Mouse (Mus musculus) megakaryocyte-erythroid progenitor cell, adult 5-6 weeks (primary cell): Measurements from ENCODE around the gene Pde3a. TPM values are rescaled to one million over a fixed set of nuclear protein-coding genes. Genes with fewer than 3 reads are reported as not detected.
"Not testable (repeated sequence)": the region's sequence is repeated elsewhere in the genome, so short reads cannot be mapped to it uniquely, and the experiment has no call there.

Source experiments
- ATAC-seq: replicated peaks from 2 replicates; pipeline ENCODE4 v1.8.0; 2016; ENCODE audit warnings: mild to moderate bottlenecking, inconsistent platforms; ENCODE audit not compliant: severe bottlenecking, poor library complexity, low FRiP score, low TSS enrichment
- total RNA-seq, 2 experiments: library from RNA; stranded (forward) in 1 of 2; stranded (reverse) in 1 of 2; fragments of 200-1000, 215-1000 nt in 1 of 2; fragments of >200 nt in 1 of 2; fragmentation: Nextera tagmentation in 1 of 2; gene quantifications; 2 replicates each; pipeline ENCODE4 v1.2.3; 2014 to 2017

Pde3a gene
- total RNA-seq, 2 experiments from 2014 or later: not detected

DNA sequence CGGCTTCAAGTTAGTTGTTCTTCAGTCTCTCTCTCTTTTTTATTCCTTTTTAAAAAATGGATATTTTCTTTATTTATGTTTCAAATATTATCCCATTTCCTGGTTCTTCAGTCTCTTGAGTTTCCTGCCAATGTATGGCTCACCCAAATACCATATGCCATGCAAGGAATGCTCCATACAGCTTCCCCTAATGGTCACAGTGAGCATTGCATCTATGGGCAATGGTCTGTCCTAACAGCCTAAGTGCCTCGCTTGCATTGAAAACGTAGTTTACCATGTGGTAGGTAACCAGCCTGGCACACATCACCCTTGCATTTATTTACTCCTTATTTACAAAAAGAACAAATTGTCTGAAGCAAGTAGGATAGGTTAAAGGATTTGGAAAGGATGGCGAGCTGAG, 64.0 kb downstream of the Pde3a start:
- no peak for ATAC-seq

DNA sequence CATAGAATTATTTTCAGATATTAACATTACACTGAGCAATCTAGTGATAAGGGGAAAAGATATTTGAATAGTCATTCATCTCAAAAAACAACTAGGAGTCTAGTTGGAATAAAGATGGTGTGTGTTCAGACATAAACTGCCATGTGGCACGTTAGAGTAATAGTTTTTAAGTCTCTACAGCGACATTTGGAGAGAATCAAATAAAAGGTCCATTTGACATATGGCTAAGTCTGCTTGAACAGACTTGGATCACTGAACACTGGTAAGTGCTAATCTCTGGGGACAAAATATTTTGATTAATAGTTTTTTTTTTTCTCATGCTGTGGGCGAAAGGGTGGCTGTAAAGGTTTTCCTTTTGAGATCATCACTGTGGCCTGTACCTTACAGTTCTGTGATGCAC, 69.4 kb downstream of the Pde3a start:
- no peak for ATAC-seq

DNA sequence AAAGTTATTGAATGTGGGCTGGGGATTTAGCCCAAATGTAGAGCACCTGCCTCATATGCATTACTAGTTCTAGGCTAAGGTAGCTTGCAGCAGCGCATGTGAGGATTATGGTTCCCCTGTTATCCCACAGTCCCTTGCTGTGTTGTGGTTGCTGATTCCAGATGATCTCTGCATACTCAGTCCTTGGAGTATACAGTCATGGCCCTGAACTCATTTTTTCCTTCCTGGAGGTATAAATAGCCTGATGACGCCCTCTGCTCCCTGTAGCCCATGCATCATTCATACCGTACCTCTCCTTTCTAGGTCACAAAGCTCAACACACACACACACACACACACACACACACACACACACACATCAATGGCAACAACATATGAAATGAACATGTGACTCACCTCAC, 72.2 kb downstream of the Pde3a start:
- ATAC-seq: no peak

DNA sequence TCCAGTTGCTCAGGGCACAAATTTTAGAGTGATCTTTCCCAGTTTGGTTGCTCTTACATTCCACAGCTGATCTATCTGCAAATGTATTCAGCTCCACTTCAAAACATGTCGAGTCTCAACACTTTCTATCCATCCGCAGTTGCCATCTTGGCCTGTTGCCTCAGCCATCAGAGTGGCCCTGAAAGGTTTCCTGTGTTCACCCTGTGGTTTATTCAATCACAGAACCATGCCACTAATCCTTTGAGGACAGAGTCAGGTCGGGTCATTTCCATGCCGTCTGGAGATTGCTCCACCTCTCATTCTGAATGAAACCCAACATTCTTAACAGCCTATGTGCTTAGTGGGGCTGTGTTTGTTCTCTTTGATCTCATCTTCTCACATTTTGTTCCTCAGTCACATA, 73.9 kb downstream of the Pde3a start:
- ATAC-seq: no peak

DNA sequence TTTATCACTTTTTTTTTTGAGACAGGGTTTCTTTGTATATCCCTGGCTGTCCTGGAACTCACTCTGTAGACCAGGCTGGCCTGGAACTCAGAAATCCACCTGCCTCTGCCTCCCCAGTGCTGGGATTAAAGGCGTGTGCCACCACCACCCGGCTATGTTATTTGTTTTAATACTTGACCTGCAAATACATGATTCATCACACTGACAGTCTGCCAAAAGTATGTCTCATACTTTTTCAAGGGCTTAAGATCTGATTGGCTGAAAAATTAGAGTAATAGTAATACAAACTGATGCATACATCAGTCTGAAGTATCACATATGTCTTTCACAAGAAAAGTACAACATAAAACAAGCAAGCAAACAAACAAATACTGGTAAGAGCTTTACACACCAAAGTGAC, 78.1 kb downstream of the Pde3a start:
- ATAC-seq: not testable (repeated sequence)

DNA sequence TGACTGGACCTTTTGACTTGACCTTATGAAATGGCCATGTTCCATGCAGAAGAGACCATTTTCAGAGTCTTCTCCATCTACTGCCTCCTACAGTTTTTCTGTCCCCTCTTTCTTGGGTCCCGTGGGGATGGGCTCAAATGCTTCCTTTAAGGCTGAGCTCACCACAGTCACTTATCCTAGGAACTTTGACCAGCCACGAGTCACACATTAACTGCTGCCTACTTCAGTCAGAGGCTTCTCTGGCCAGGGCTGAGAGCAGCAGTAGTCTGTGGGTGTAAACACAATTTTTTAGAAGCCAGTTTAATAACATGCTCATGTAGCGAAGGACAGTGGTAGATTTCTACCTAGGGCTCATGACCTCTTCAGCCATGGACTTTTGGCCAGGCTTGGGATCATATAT, 79.0 kb downstream of the Pde3a start:
- ATAC-seq: no peak

DNA sequence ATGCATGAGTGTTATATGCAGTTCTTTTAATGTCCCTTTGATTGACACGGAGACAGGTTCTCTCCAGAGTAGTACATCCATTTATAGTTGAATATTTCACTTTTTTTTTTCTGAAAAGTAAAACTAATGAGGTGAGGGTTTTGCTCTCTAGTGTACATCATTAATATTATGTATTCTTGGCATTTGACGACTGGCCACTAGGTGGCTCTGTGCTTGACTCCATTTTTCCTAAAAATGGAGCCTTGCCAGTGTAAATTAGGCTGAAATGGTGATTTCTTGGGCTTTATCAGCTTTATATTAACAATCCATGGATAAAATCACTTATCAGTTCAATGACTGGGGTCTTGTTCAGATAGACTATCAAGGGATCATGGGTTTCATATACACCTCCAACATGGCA, 82.4 kb downstream of the Pde3a start:
- no peak for ATAC-seq

DNA sequence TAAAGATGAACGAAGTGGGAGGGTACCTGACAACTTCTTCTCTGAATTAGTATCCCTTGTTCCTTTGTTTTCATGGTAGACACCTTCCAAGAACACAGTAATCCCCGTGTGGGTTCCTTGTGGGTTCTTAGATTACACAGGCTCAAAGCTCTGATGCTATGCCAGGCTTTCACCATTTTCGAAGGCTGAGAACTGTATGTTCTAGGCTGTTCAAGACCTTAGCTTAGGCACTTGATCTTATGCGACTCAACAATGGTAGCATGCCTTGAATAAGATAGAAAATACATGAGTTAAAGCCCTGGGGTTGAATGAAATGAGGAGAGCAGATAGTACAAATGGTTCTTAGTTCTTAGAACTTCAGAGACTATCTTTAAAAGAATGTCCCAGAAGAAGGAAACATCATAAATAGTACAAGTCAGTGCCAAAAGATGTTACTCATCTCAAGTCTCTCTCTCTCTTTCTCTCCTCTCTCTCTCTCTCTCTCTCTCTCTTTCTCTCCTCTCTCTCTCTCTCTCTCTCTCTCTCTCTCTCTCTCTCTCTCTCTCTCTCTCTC, 83.6 kb downstream of the Pde3a start:
- ATAC-seq: no peak

DNA sequence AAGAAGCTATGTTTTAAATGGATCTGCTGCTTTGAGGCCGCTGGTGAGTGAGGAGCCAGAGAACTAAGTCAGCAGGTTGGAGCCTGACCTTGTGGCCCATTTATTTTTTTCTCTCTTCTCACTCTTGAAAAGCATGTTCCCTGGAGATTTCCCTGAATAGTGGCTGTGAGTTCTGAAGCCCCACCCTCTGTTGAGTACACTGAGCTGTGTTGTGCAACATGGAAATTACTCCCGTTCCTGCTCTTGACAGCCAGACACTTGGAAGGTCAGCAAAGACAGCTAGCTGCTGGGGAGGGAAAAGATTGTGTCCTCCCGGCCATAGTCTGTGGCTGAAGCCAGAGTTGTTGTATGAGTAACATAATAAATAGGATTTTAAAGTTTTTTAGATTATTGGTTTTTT, 84.2 kb downstream of the Pde3a start:
- ATAC-seq: no peak

DNA sequence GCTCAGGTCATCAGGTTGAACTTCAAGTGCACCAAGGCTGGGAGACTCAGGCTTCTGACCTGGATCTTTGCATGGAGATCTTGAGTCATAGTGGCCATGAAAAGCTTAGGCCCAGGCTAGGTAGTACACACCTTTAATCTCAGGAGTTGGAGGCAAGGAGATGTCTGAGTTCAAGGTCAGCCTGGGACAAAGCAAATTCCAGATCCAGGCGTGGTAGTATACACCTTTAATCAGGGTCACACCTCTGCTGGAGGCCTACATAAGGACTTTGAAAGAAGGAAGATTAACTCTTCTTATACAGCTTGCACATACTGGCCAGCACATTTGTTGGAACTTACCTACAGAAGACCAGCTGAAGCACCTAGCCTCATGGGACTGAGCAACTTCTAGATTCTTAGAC, 86.8 kb downstream of the Pde3a start:
- no peak for ATAC-seq

DNA sequence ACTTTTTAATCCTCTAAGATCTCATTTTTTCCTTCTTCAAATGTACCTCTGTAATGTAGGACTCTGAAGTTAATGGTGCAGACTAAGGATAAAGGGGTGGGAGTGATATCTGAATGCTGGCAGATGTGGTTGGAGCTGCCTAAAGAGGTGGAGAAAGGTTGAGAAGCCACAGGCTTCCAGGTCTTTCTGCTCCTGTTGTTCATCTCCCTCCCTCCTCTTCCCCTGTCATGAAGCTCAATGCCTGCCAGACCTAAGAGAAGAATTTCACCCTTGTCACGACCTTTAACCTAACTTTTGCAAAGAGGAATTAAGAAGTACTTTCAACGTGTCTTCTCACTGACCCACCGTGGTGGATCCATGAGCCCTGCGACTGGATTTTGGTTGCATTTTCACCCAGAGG, 87.4 kb downstream of the Pde3a start:
- no peak for ATAC-seq

DNA sequence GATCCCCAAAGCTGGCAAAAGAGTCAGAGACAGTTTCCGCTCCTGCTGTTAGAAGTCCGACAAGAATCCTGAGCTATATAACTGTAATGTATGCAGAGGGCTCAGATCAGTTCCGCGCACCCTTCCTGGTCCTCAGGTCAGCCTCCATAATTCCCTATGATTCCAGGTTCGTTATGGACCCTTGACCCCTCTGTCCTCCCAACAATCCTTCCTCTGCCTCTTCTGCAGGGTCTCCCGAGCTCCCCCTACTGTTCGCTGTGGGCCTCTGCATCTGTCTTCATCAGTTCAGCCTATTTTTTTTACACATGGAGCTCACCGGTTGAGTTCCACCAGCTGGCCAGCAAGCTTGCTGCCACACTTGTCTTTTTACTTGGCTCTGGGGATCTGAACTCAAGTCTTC, 88.6 kb downstream of the Pde3a start:
- ATAC-seq: peak; percentile 88

DNA sequence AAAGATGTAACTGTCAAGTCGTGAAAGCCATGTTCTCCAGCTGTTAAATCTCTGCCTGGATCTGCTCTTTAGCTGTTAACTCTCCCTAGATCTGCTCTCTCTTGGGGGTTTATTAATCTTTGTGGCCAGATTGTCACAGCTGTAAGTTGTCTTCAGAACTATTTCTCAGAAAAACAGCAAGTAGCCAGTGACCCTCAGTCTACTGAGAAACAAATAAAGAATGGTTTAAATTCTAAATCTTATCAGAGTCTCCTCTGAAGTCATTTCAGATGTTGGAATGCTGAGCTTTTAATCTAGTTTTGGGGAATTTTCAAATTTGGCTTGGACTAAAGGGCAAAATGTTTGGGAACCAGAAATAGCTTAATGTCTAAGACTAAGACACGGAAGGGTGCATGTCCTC, 92.3 kb downstream of the Pde3a start:
- no peak for ATAC-seq

DNA sequence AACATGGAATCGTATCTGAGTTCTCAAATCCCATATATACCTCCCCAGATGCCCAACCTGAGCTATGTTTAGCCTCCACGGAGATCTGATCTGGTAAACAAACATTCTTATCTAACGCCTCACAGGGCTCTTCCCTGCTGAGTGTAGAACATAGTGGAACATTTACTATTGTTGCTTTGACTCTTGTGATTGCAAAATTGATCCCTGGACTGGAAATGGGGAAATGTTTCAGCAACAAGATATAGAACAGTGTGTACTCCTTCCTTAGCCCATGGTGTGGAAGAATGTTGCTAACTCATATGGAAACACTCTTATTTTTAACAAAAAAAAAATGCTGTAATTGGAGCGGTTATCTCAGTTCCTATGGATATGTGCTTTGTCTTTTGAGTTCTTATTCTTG, 98.8 kb downstream of the Pde3a start:
- ATAC-seq: no peak

DNA sequence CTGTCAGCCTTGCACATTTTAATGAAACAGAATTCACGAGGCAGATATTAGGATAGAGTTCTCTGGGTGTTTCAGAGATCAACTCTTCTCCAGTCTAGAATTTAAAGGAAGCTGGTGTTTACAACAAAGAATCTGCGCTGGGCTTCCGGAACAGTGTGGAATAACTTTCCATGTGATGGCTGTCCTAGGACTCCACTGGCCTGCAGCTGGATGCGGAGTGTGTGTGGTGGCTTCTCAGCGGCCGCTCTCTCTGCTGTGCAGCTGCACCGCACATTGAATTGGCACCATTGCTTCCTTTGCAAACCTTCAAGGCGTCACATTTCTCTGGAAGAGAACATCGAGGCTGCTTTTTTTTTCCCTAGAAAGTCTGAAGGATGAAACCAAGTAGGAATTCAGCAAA, 99.5 kb downstream of the Pde3a start:
- no peak for ATAC-seq

DNA sequence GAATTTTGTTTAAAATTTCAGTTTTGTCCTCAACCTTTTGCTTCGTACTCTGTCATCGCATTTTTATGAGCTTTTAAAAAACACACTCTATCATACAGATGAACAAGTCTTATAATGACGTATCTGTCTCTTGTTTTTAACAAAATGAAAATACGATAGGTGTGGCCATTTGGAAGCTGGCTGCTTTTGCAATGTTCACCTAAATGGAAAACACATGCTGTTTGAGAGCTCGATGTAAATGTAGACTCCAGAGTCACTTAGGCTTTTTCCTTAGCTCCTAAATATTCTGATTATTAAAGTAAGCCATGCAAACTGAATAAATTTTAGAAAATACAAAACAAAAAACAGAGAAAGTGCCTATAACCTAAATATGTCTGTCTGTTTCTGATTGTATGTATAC, 101.2 kb downstream of the Pde3a start:
- no peak for ATAC-seq

DNA sequence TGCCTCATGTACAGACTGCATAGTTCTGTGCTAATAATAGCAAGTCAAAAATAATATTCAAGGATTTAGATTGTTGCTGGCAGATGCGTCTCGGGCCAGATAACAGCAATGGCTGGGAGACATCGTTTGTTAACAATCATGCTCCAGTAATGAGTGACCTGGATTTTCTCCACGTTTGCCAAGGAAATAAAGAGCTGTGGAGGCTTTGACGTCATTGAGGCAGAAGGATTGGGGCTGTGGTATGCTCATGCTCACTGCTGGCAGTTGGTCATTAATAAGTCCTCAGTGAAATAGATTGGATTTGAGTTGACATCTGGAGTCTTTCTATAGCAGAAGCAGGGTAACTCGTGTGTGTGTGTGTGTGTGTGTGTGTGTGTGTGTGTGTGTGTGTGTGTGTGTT, 103.2 kb downstream of the Pde3a start:
- no peak for ATAC-seq

DNA sequence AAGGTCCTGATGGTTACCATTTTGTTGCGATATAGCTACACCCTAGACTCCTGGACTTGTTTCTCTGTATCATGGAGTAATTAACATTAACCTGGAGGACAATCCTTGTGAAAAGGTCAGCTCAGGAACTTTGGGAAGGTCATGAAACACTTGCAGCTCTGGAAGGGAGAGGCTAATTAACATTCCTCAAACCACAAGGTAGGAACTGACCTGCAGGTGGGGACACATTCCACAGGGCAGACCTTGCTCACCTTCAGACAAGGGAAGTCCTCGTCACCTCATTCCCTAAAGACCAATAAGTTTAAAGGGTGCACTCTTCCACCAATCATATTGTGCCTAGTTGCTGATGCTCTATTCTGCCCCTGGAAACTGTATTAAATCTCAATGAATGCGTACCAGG, 114.6 kb downstream of the Pde3a start:
- no peak for ATAC-seq

DNA sequence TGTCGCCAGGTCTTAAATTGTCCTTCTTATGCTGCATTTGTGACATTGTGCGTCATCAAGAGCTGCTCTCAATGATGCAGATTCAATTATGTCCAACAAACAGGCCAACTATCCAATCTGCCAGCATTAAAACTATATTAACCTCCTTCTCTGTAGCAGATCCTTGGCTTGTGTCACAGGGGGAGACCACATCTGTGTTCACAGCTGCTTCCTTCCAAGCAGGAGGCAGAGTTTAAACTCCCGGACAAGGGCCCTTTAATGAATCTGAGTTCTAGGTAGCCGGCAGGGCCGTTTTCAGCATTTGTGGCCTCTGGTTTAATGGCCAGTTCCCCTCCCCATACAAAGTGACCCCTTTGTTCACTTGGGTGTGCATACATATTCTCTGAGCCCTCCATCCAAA, 118.0 kb downstream of the Pde3a start:
- ATAC-seq: no peak

DNA sequence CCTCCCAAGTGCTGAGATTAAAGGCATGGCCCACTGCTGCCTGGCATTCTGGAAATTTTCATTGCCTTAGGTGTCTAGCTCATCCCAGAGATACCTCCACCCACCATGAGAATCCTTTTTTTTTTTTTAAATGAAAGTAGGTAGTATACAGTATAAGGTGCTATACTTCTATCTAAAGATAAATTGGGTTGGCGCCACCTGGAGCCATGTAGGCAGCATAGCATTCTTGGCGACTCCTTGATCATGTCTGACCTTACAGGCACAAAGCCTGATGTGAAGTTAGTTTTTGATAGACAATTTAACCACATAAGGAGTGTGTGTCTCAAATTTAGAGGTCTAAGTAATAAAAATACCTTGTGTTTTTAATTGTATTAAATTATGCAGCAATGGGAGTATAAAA, 123.6 kb downstream of the Pde3a start:
- peak; percentile 79 for ATAC-seq

DNA sequence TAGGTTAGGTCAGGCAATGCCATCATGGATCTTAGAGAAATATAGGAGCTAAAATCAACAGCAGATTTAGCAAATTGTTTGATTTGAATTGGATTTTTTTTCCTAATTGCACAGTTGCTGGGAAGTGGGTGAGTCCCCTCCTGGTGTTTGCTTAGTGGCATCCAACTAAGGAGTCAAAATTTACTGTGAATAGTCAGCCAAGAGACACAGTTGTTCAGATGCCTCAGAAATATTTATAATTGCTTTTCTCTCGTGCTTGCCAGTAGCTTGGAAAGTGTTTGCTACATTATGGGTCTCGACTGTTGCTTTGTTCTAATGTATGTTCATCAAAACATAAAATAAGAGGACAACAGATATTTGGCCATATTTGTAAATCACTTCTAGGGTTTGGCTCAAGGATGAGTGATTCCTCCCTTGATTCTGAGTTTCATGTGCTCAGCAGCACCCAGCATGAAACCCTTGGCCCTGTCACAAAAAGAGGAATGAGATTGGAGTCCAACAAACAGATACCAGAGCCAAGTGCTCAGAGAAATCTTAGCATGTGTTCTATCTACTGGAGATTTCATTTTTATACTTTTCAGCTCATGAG, 125.5 kb downstream of the Pde3a start:
- no peak for ATAC-seq

DNA sequence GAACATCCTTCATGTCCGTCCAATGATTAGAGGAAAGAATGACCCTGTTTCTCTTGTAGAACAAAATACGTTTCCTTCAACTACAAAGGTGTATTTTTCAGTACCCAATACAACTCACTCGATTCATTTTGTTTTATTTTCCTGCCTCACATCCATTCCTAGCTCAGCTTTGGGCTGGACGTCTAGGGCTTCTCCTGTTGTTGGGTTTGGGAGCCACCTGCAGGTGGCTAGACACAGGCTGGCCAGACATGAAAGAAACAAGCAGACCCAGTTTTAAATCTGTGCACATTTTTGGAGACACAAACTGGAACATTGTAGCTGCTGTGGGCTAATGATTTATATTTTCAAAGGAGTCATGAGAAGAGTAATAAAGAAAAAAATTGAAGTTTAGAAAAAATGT, 126.1 kb downstream of the Pde3a start:
- no peak for ATAC-seq
